Comparison of ENCODE assay signal across 8 mouse cellular contexts in the genomic region with DNA sequence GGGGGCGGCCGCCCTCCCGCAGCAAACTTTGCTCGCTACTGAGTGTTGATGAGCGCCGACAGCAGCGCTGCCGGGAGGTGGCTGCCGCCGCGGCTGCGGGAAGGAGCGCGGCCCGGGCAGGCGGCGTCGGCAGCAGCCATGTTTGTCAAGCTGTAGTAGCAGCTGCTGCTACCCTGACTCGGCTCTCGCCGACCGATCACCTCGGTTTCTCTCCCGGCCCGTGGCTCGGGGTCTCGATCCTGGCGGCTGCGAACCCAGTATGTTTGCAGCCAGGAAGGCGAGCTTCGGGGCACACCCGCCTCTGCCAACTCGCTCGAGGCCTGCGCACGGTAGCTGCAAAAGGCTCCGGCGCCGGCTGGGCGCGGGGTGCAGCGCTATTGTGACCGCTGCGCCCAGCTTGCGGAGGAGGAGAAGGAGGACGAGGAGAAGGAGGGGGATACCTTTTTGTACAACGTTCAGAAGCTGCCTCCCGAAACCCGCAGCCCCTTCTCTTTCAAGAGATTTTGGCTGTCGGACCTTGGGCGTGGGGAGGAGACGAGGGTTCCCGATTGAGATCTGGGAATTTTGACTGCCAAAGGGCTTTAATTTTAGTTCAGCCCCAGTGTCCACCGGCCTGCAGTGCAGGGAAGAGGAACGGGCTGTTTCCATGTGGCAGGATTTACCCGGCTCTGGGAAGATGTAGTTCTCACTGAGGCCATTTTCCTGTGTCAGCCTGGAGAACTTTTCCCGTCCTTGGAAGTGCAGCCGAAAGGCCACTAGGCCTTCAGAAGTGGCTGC. TPM values are rescaled to one million over a fixed set of nuclear protein-coding genes. Genes with fewer than 3 reads are reported as not detected.
A peak's percentile ranks its signal among the peaks of the same experiment; 100 is the strongest.
DNase-seq lines count a peak whose midpoint lies in the region; ATAC-seq and TF ChIP-seq lines count a peak whose summit lies in the region.

No protein-coding gene starts in this region.

- under 1% methylated on average over 57 of the region's 58 CpGs for WGBS in midbrain, embryonic 15.5 days

- peak; percentile 81 for DNase-seq in CD4-positive, CD25-positive, alpha-beta regulatory T cell, adult 2 months (ENCODE audit: low read depth, low spot score)
- peak; percentile 40 to 47 for DNase-seq in gastrocnemius, adult 8-10 months (ENCODE audit: low spot score in 2 of 2)
- DNase-seq in left cerebral cortex, postnatal 36 days (ENCODE audit: low spot score in 2 of 2), result peak; percentile 81 to 84
- DNase-seq in splenic B cell, adult 2 months (ENCODE audit: low read depth, low spot score), result peak; percentile 65

- peak overlapping the region; percentile 68 for H3K4me3 ChIP-seq in cortical plate, adult 2 months (ENCODE audit: insufficient read depth, low read length)
- H3K4me3 ChIP-seq in midbrain, embryonic 15.5 days, result peak overlapping the region; percentile 69

- no peaks in the 10 kb centered on the region for H3K9me3 ChIP-seq in midbrain, embryonic 15.5 days

- no peak for TF ChIP-seq CTCF in cortical plate, adult 2 months (IDR thresholded peaks at IDR 0.05; ENCODE audit: extremely low read depth, insufficient read depth, low read length)

- ATAC-seq in CD4-positive, CD25-positive, alpha-beta regulatory T cell, adult 4 months, result no peak
- peak; percentile 9 for ATAC-seq in inflammation-experienced regulatory T-cells, adult 6 months
- ATAC-seq in midbrain, embryonic 15.5 days (replicated peaks), result no peak

- peaks cover 3% of the 10 kb centered on the region; the same call in 1 of the 2 replicates for H3K36me3 ChIP-seq in midbrain, embryonic 15.5 days (replicated peaks)
- peaks cover 1% of the 10 kb centered on the region; the same call in 1 of the 2 replicates for H3K36me3 ChIP-seq in splenic B cell, adult 2 months (ENCODE audit: control insufficient read depth, insufficient read depth, low read length, poor library complexity, severe bottlenecking)

- H3K9ac ChIP-seq in midbrain, embryonic 15.5 days, result peak overlapping the region; percentile 87

- no peak for TF ChIP-seq POLR2A in cortical plate, adult 2 months (IDR thresholded peaks at IDR 0.05; ENCODE audit: extremely low read depth, insufficient read depth, low read length)

- no peaks in the 10 kb centered on the region for H3K27me3 ChIP-seq in midbrain, embryonic 15.5 days (replicated peaks)
- H3K27me3 ChIP-seq in splenic B cell, adult 2 months (ENCODE audit: control insufficient read depth, insufficient read depth, low read length, poor library complexity, severe bottlenecking), result no peaks in the 10 kb centered on the region; the same call in 1 of the 2 replicates

- peak overlapping the region; percentile 84 for H3K4me2 ChIP-seq in midbrain, embryonic 15.5 days

- peaks cover 13% of the 10 kb centered on the region for H3K4me1 ChIP-seq in cortical plate, adult 2 months (ENCODE audit: control insufficient read depth, insufficient read depth, low read length)
- H3K4me1 ChIP-seq in midbrain, embryonic 15.5 days, result peaks cover 61% of the 10 kb centered on the region

- peak overlapping the region; percentile 80 for H3K27ac ChIP-seq in cortical plate, adult 2 months (ENCODE audit: insufficient read depth, low read length)
- peak overlapping the region; percentile 93 for H3K27ac ChIP-seq in midbrain, embryonic 15.5 days

- intact Hi-C loops in left cerebral cortex, postnatal 36 days (cut with DNase I), result loop anchor here (5.0 kb wide), 1 partner anchor 45 kb away; no protein-coding TSS in a partner anchor

RNA-seq across cellular contexts. Expression of a gene that starts 3.0 kb away (rescaled TPM):
- polyA plus RNA-seq in CD4-positive, CD25-positive, alpha-beta regulatory T cell, adult 4 months (2017; shearing (Covaris generic)), result 10 to 100 TPM; 63.0 to 64.6 TPM
- 37.4 and 38.0 TPM in 2 replicates for polyA plus RNA-seq in cortical plate, adult 2 months (2012; rRNA removed)
- total RNA-seq in gastrocnemius, adult 8-10 months (2022), result 10 to 100 TPM; 43.6 to 62.2 (median 47.4) TPM
- polyA plus RNA-seq in inflammation-experienced regulatory T-cells, adult 6 months (2017; shearing (Covaris generic)), result 10 to 100 TPM; 46.7 to 76.6 (median 60.1) TPM
- 100 to 1,000 TPM; 105 to 134 TPM for total RNA-seq in left cerebral cortex, postnatal 36 days (2021)
- 59.1 and 64.3 TPM in 2 replicates for polyA plus RNA-seq in midbrain, embryonic 15.5 days (2015; fragmentation: Nextera tagmentation; extraction: Ambion mirVana)
